8 mouse cellular contexts compared by ENCODE assay signal in genomic region chr1:184881861-184882260, GRCm38 (mm10). TPM values are rescaled to one million over a fixed set of nuclear protein-coding genes. Genes with fewer than 3 reads are reported as not detected.
DNase-seq lines count a peak whose midpoint lies in the region; ATAC-seq and TF ChIP-seq lines count a peak whose summit lies in the region.

No protein-coding gene starts in this region.

- H3K27me3 ChIP-seq in heart, embryonic 16.5 days (ENCODE audit: control insufficient read depth, insufficient read depth, low read length) = peaks cover 25% of the 10 kb centered on the region
- no peaks in the 10 kb centered on the region for H3K27me3 ChIP-seq in ES-Bruce4 (ENCODE audit: control insufficient read depth, insufficient read depth, low read length, poor library complexity, severe bottlenecking)
- peaks cover 24% of the 10 kb centered on the region for H3K27me3 ChIP-seq in forebrain, embryonic 16.5 days (replicated peaks; ENCODE audit: control insufficient read depth, insufficient read depth, low read length)
- H3K27me3 ChIP-seq in liver, embryonic 11.5 days (replicated peaks; ENCODE audit: control insufficient read depth, insufficient read depth, low read length) = peaks cover 33% of the 10 kb centered on the region

- H3K4me1 ChIP-seq in heart, embryonic 16.5 days (ENCODE audit: control insufficient read depth, insufficient read depth, low read length) = peaks cover 4% of the 10 kb centered on the region; the same call in 1 of the 2 replicates
- no peaks in the 10 kb centered on the region for H3K4me1 ChIP-seq in ES-Bruce4 (ENCODE audit: control insufficient read depth, insufficient read depth, low read length)
- H3K4me1 ChIP-seq in forebrain, embryonic 16.5 days (replicated peaks; ENCODE audit: control insufficient read depth, insufficient read depth, low read length) = 0 out of 2 replicates have a peak, but pooled peaks cover 6% of the 10 kb centered on the region
- no peaks in the 10 kb centered on the region; the same call in 1 of the 2 replicates for H3K4me1 ChIP-seq in liver, embryonic 11.5 days (replicated peaks; ENCODE audit: control insufficient read depth, insufficient read depth, low read length)

- H3K9ac ChIP-seq in heart, embryonic 16.5 days (ENCODE audit: low read length) = peak overlapping the region; percentile 62; the same call in 1 of the 2 replicates
- H3K9ac ChIP-seq in ES-Bruce4 (ENCODE audit: low read depth, poor library complexity, severe bottlenecking) = peak overlapping the region; percentile 77
- H3K9ac ChIP-seq in forebrain, embryonic 16.5 days (replicated peaks; ENCODE audit: low read depth, low read length) = no peak overlapping the region
- no peak overlapping the region for H3K9ac ChIP-seq in liver, embryonic 11.5 days (ENCODE audit: low read depth, low read length)

- TF ChIP-seq EP300 in ES-Bruce4 (IDR thresholded peaks at IDR 0.05; ENCODE audit: insufficient read depth, low read depth, low read length) = no peak

- H3K9me3 ChIP-seq in heart, embryonic 16.5 days (replicated peaks; ENCODE audit: control insufficient read depth, low read length) = no peaks in the 10 kb centered on the region
- H3K9me3 ChIP-seq in ES-Bruce4 (replicated peaks; ENCODE audit: control insufficient read depth, insufficient read depth, low read length, poor library complexity, severe bottlenecking) = no peaks in the 10 kb centered on the region
- H3K9me3 ChIP-seq in forebrain, embryonic 16.5 days (ENCODE audit: control insufficient read depth, low read length) = no peaks in the 10 kb centered on the region
- H3K9me3 ChIP-seq in liver, embryonic 11.5 days (ENCODE audit: control insufficient read depth, low read length) = no peaks in the 10 kb centered on the region

- no peak for DNase-seq in heart, adult 9 months (ENCODE audit: low spot score in 2 of 2)
- DNase-seq in liver, embryonic 11.5 days (ENCODE audit: low spot score) = no peak
- no peak for DNase-seq in left cerebral cortex, adult 18-20 months (ENCODE audit: low spot score in 2 of 2)
- DNase-seq in c-Kit-positive CD71-positive TER-119-positive erythroid progenitor cells, embryonic 14.5 days (ENCODE audit: low spot score) = no peak

- TF ChIP-seq CTCF in ES-Bruce4 (IDR thresholded peaks at IDR 0.05; ENCODE audit: low read depth, low read length) = no peak

- peak overlapping the region; percentile 66 for H3K4me3 ChIP-seq in heart, embryonic 16.5 days (ENCODE audit: low read length)
- peak overlapping the region; percentile 72 for H3K4me3 ChIP-seq in ES-Bruce4 (ENCODE audit: low read depth, low read length)
- peak overlapping the region; percentile 49 for H3K4me3 ChIP-seq in forebrain, embryonic 16.5 days (replicated peaks; ENCODE audit: low read length)
- H3K4me3 ChIP-seq in liver, embryonic 11.5 days (ENCODE audit: low read depth, low read length) = peak overlapping the region; percentile 51

- peak overlapping the region; percentile 88 for H3K4me2 ChIP-seq in heart, embryonic 16.5 days (ENCODE audit: low read depth, low read length)
- no peak overlapping the region for H3K4me2 ChIP-seq in forebrain, embryonic 16.5 days (ENCODE audit: low read length)
- peak overlapping the region; percentile 66 for H3K4me2 ChIP-seq in liver, embryonic 11.5 days

- H3K36me3 ChIP-seq in heart, embryonic 16.5 days (ENCODE audit: control insufficient read depth, insufficient read depth) = no peaks in the 10 kb centered on the region
- H3K36me3 ChIP-seq in ES-Bruce4 (ENCODE audit: control insufficient read depth, insufficient read depth, low read length, poor library complexity, severe bottlenecking) = no peaks in the 10 kb centered on the region
- no peaks in the 10 kb centered on the region for H3K36me3 ChIP-seq in forebrain, embryonic 16.5 days (ENCODE audit: control insufficient read depth, insufficient read depth)
- H3K36me3 ChIP-seq in liver, embryonic 11.5 days (ENCODE audit: control insufficient read depth, insufficient read depth, low read length) = no peaks in the 10 kb centered on the region

- no peak overlapping the region for H3K27ac ChIP-seq in heart, embryonic 16.5 days (ENCODE audit: low read length)
- H3K27ac ChIP-seq in ES-Bruce4 (ENCODE audit: insufficient read depth, low read length) = no peak overlapping the region
- H3K27ac ChIP-seq in forebrain, embryonic 16.5 days (ENCODE audit: low read length) = no peak overlapping the region
- no peak overlapping the region for H3K27ac ChIP-seq in liver, embryonic 11.5 days (ENCODE audit: low read depth, low read length)

- no peak for TF ChIP-seq POLR2A in ES-Bruce4 (IDR thresholded peaks at IDR 0.05; ENCODE audit: insufficient read depth, low read length)

- ATAC-seq in heart, embryonic 16.5 days (replicated peaks; ENCODE audit: extremely low read depth, insufficient read depth, low FRiP score) = no peak
- ATAC-seq in forebrain, embryonic 16.5 days = no peak
- no peak for ATAC-seq in liver, embryonic 11.5 days (replicated peaks; ENCODE audit: low FRiP score)
- ATAC-seq in megakaryocyte-erythroid progenitor cell, adult 5-6 weeks (replicated peaks; ENCODE audit: low FRiP score, low TSS enrichment, poor library complexity, severe bottlenecking) = no peak

- 54% methylated on average over 7 of the region's 7 CpGs for WGBS in heart, embryonic 16.5 days
- WGBS in forebrain, embryonic 16.5 days = 73% methylated on average over 7 of the region's 7 CpGs
- 48% methylated on average over 7 of the region's 7 CpGs for WGBS in liver, embryonic 11.5 days

RNA-seq across cellular contexts. Expression of gene C130074G19Rik, which starts 1.2 kb away (rescaled TPM):
- 1.1 and 1.3 TPM in 2 replicates for polyA plus RNA-seq in heart, embryonic 16.5 days (2015; fragmentation: Nextera tagmentation; extraction: Ambion mirVana)
- polyA plus RNA-seq in ES-Bruce4 (2011; ENCODE audit: insufficient read depth, insufficient read length, low read depth, missing spikeins) = 4.8 and 6.2 TPM in 2 replicates
- polyA plus RNA-seq in forebrain, embryonic 16.5 days (2015; fragmentation: Nextera tagmentation; extraction: Ambion mirVana) = 0.92 and 1.3 TPM in 2 replicates
- 1.9 and 2.0 TPM in 2 replicates for polyA plus RNA-seq in liver, embryonic 11.5 days (2014; fragmentation: Nextera tagmentation; extraction: Ambion mirVana)
- not detected in 2 replicates for total RNA-seq in megakaryocyte-erythroid progenitor cell, adult 5-6 weeks (2014; fragmentation: Nextera tagmentation)
- total RNA-seq in megakaryocyte-erythroid progenitor cell, adult 5-6 weeks (2017) = not detected in 2 replicates
- 10 to 100 TPM; 41.9 to 50.0 TPM for total RNA-seq in left cerebral cortex, adult 18-20 months (2021)

RNA-seq across cellular contexts. Expression of gene Marc2, which starts 35.6 kb away (rescaled TPM):
- 117 and 137 TPM in 2 replicates for polyA plus RNA-seq in heart, embryonic 16.5 days (2015; fragmentation: Nextera tagmentation; extraction: Ambion mirVana)
- 70.9 and 77.4 TPM in 2 replicates for polyA plus RNA-seq in ES-Bruce4 (2011; ENCODE audit: insufficient read depth, insufficient read length, low read depth, missing spikeins)
- polyA plus RNA-seq in forebrain, embryonic 16.5 days (2015; fragmentation: Nextera tagmentation; extraction: Ambion mirVana) = 105 and 106 TPM in 2 replicates
- polyA plus RNA-seq in liver, embryonic 11.5 days (2014; fragmentation: Nextera tagmentation; extraction: Ambion mirVana) = 240 and 250 TPM in 2 replicates
- total RNA-seq in megakaryocyte-erythroid progenitor cell, adult 5-6 weeks (2014; fragmentation: Nextera tagmentation) = 166 and 271 TPM in 2 replicates
- total RNA-seq in megakaryocyte-erythroid progenitor cell, adult 5-6 weeks (2017) = 101 and 114 TPM in 2 replicates
- 100 to 1,000 TPM; 150 to 175 TPM for total RNA-seq in left cerebral cortex, adult 18-20 months (2021)

Comparison
In these comparisons a context has a peak if more than half of its experiments do, and no peak if none do; other contexts are left out.
1. H3K9ac ChIP-seq: peak in heart, embryonic 16.5 days (single experiment) and ES-Bruce4 (single experiment); none in forebrain, embryonic 16.5 days (single experiment) and liver, embryonic 11.5 days (single experiment).
2. Peak in every context shown above with its lines, with median percentiles within 50 percentile points of each other: H3K4me3 ChIP-seq.